Mouse (Mus musculus) adrenal gland, adult 2 months (tissue): ENCODE measurements around the gene Slc25a44. TPM values are rescaled to one million over a fixed set of nuclear protein-coding genes. Genes with fewer than 3 reads are reported as not detected.
"Not testable (repeated sequence)": the region's sequence is repeated elsewhere in the genome, so short reads cannot be mapped to it uniquely, and the experiment has no call there.

ENCODE experiments used
- DNase-seq: peaks from one replicate; pipeline ENCODE4 v3.0.0; 2021
- microRNA-seq, 2 experiments: library from miRNA; unstranded; fragments of <30 nt; microRNA quantifications; one replicate each; pipeline ENCODE4 v1.2.0; 2021
- polyA plus RNA-seq: library from polyadenylated mRNA; depleted of rRNA; stranded (reverse); fragments of >200 nt; gene quantifications from 2 replicates; pipeline ENCODE4 v1.2.3, GENCODE M21; 2012; rRNA removed
- total RNA-seq, 2 experiments: library from RNA; stranded (reverse); gene quantifications; 2 replicates each; pipeline ENCODE4 v1.2.3; 2021

The Slc25a44 gene
- total and polyA plus RNA-seq, 3 experiments = 40.7 to 59.4 (median 51.1) TPM

DNA sequence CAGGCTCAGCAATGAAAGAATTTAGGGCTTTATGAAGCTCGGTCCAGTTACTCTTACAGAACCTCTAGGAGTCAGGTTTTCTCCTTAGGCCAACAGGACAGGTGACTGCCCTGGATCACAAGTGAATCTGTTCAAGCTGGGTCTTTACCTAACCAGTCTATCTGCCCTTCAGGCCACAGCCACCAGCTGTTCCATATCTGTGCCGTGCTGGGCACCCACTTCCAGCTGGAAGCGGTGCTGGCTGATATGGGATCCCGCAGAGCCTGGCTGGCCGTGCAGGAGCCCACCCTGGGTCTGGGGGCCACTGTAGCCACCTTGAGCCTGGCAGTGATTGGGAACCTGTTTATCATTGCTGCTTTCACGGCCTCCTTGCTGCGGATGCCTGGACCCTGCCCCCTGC, 57.4 kb downstream of the Slc25a44 start:
- not testable (repeated sequence) for DNase-seq

DNA sequence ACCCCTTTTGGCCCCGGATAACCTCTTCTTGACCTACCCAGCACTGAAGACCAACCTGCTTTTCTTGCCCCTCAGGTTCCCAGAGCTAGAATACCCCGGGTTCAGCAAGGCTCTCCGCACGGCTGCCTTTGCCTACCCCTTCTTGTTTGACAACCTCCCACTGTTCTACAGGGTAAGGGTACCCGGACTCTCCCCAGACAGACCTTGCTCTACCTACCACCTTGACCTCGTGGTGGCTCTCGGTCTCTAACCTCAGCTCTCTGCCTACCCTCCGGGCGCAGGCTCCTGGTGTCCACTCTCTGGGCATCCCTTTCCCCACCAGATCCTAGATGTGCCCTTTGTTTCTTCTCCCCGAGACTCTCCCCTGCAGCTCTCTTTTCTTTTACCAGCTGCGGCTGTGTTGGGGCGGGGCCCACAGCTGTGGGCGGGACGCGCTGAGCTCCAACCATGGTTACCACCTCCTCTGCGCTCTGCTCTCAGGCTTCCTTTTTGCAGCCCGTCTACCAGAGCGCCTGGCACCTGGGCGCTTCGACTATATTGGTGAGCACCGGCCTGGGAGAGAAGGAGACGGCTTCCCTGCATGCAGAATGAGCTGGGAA, 58.0 kb downstream of the Slc25a44 start:
- peak; percentile 53 for DNase-seq

DNA sequence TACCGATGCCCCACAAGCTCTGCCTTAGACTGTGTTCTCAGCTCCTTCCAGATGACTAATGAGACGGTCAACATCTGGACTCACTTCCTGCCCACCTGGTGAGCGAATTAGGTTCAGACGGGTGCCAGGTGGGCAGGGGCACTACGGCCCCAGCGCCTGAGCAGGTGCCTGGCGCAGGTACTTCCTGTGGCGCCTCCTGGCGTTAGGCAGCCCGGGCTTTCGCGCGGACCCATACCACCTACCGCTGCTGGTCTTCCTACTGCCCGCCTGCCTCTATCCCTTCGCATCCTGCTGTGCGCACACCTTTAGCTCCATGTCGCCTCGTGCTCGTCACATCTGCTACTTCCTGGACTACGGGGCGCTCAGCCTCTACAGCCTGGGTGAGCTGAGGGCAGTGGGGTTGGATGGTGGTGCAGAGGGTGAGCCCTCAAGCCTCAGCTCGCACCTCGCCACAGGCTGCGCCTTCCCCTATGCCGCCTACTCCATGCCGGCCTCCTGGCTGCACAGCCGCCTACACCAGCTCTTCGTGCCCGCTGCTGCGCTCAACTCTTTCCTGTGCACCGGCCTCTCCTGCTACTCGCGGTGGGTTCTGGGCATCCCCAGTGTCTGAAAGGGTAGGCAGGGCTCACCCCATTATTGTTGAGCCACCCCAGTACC, 59.1 kb downstream of the Slc25a44 start:
- no peak for DNase-seq

DNA sequence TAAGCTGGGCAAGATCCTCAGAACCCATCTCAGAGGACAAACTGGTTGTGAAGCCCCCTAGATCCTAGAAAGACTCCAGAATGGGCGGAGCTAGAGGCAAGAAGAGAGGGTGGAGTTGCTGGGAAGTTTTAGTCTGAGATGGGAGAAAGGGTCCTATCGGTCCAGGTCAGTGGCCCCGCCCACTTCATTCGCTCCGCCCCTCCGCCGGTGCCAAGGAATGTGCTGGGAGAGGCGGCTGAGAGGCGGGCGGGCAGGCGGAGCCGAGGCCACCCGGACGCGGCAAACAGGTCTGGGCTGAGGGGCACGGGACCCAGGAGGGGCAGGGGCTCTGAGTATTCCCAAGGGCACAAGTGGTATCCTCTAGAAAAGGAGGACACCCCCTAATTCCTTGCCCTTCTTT, 60.6 kb downstream of the Slc25a44 start, which contains the start of gene Paqr6:
Gene Paqr6 (plus strand): TSS at position 248 of the 400 bp plus-strand sequence.
- peak; percentile 66 for DNase-seq

DNA sequence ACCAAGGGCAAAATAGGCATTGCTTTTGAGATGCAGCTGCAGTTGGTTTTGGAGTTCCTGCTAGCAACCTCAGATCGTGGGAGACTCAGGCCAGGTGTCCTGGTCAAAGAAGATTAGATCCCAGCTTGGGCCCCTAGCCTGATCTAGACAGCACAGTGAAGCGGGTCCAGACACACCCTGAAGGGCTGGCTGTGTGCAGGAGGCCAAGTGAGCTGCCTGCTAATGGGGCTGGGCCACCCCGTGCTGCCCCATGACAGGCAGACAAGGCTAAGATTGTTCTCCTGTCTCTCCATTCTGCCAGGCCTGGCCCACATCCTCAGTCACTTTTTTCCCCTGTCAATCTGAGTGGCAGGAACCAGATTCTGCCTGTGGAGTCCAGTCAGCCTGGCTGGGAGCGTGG, 61.2 kb downstream of the Slc25a44 start:
- no peak for DNase-seq

DNA sequence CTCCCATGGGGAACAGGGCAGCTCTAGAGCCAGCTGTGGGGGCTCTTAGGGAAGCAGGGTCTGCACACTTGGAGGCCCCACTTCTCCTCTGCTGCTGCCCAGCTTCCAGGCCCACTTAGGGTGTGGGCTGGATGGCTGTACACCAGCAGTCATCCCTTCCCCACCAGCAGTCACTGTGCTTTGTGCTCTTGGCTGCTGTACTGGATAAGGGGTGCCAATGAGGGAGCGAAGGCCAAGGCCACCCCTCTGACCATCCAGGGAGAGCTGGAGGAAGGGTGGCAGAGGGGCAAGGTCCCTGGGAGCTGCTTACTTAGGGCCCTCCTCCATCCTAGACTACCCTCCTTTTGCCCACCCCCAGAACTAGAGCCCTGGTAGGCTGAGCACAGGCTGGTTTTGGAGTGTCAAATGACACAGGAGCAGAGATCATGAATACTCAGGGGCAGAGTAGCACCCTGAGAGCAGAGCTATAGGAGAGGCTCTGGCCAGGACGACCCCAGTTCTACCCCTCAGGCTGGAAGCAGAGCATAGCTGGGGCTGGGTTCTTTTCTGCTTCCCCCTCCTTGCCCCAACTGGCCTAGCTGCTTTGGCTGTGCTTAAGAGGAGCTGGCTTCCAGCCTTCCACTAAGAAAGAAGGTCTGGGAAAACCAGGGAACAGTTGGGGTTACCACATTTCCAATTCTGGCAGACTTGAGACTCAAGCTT, 63.2 kb downstream of the Slc25a44 start:
- DNase-seq = no peak

DNA sequence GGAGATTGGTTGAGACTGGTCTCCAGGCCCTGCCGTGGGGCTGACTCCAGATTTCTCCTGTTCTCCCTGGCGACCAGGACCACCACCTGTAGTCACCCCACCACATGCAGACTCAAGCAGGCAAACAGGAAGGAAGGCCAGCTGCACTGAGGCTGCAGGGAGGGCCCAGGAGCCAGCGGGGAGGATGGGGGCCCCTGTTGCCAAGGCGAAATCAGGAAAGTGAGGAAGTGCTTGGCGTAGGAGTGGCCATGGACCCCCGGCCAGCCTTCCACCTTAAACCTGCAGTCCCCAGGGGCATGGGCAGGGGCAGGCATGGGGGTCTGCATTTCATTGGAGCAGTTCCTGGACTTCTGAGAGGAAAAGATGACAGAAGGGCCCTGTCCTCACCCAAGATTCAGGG, 63.8 kb downstream of the Slc25a44 start:
- DNase-seq = no peak

Small RNA genes within 50 kb of the gene (microRNA-seq; reads per million reads assigned to microRNA genes)
- gene Mir7011 = 0 to 0.41 reads per million in 2 experiments

Other genes starting within 250 kb of the Slc25a44 start
- 10 to 100 TPM in 1 of 2 experiments, 1 to 10 TPM in 1; 8.5 to 18.3 TPM for gene Rhbg, start 170.4 kb downstream of the Slc25a44 start, total RNA-seq
- 0.76 and 1.8 TPM in 2 replicates for gene Rhbg, start 170.4 kb downstream of the Slc25a44 start, polyA plus RNA-seq
- 1 to 10 TPM; 1.7 to 1.9 TPM for gene Gm38392, start 137.9 kb downstream of the Slc25a44 start, total RNA-seq
- 0.26 TPM in 1 of 2 replicates, not detected in the other for gene Gm38392, start 137.9 kb downstream of the Slc25a44 start, polyA plus RNA-seq
- gene Tsacc, start 128.1 kb downstream of the Slc25a44 start, total RNA-seq = 10 to 100 TPM in 1 of 2 experiments, 1 to 10 TPM in 1; 5.7 to 10.6 TPM
- 1.9 and 2.3 TPM in 2 replicates for gene Tsacc, start 128.1 kb downstream of the Slc25a44 start, polyA plus RNA-seq
- gene Cct3, start 128.0 kb downstream of the Slc25a44 start, total RNA-seq = 100 to 1,000 TPM; 218 to 316 TPM
- gene Cct3, start 128.0 kb downstream of the Slc25a44 start, polyA plus RNA-seq = 48.9 and 64.9 TPM in 2 replicates
- 100 to 1,000 TPM; 229 to 231 TPM for gene Glmp, start 100.1 kb downstream of the Slc25a44 start, total RNA-seq
- 145 and 186 TPM in 2 replicates for gene Glmp, start 100.1 kb downstream of the Slc25a44 start, polyA plus RNA-seq
- gene Tmem79, start 89.0 kb downstream of the Slc25a44 start, total RNA-seq = 10 to 100 TPM; 13.9 to 14.1 TPM
- 20.1 and 22.3 TPM in 2 replicates for gene Tmem79, start 89.0 kb downstream of the Slc25a44 start, polyA plus RNA-seq
- gene Smg5, start 88.9 kb downstream of the Slc25a44 start, total RNA-seq = 10 to 100 TPM; 42.9 to 47.5 TPM
- 56.3 and 60.2 TPM in 2 replicates for gene Smg5, start 88.9 kb downstream of the Slc25a44 start, polyA plus RNA-seq
- gene Paqr6, start 60.6 kb downstream of the Slc25a44 start, total RNA-seq = 1 to 10 TPM; 1.1 to 4.7 TPM
- 13.5 and 20.0 TPM in 2 replicates for gene Paqr6, start 60.6 kb downstream of the Slc25a44 start, polyA plus RNA-seq
- gene Bglap3, start 52.4 kb downstream of the Slc25a44 start, total RNA-seq = 1 to 10 TPM in 1 of 2 experiments, under 1 TPM in 1; 0.63 to 1.2 TPM
- gene Bglap3, start 52.4 kb downstream of the Slc25a44 start, polyA plus RNA-seq = not detected in 2 replicates
- 1 to 10 TPM in 1 of 2 experiments, not detected in 1; 2.2 TPM for gene Bglap2, start 46.4 kb downstream of the Slc25a44 start, total RNA-seq
- 0.28 TPM in 1 of 2 replicates, not detected in the other for gene Bglap2, start 46.4 kb downstream of the Slc25a44 start, polyA plus RNA-seq
- gene Bglap, start 40.7 kb downstream of the Slc25a44 start, total RNA-seq = 1 to 10 TPM in 1 of 2 experiments, under 1 TPM in 1; 0.86 to 3.4 TPM
- gene Bglap, start 40.7 kb downstream of the Slc25a44 start, polyA plus RNA-seq = 1.1 TPM in 1 of 2 replicates, not detected in the other
- gene Pmf1, start 14.8 kb downstream of the Slc25a44 start, total RNA-seq = 10 to 100 TPM; 31.1 to 43.0 TPM
- gene Pmf1, start 14.8 kb downstream of the Slc25a44 start, polyA plus RNA-seq = 75.8 and 77.4 TPM in 2 replicates
- gene Sema4a, start 36.0 kb upstream of the Slc25a44 start, total RNA-seq = 10 to 100 TPM in 1 of 2 experiments, 1 to 10 TPM in 1; 8.8 to 14.3 TPM
- 31.8 and 42.4 TPM in 2 replicates for gene Sema4a, start 36.0 kb upstream of the Slc25a44 start, polyA plus RNA-seq
- gene Lmna, start 84.8 kb upstream of the Slc25a44 start, total RNA-seq = 100 to 1,000 TPM in 1 of 2 experiments, 10 to 100 TPM in 1; 78.2 to 158 TPM
- gene Lmna, start 84.8 kb upstream of the Slc25a44 start, polyA plus RNA-seq = 170 and 236 TPM in 2 replicates
- 1 to 10 TPM; 2.3 to 3.2 TPM for gene Mex3a, start 107.3 kb upstream of the Slc25a44 start, total RNA-seq
- gene Mex3a, start 107.3 kb upstream of the Slc25a44 start, polyA plus RNA-seq = 1.7 and 2.1 TPM in 2 replicates
- gene Rab25, start 123.2 kb upstream of the Slc25a44 start, total RNA-seq = not detected
- gene Rab25, start 123.2 kb upstream of the Slc25a44 start, polyA plus RNA-seq = 0.09 and 0.10 TPM in 2 replicates
- gene Lamtor2, start 127.9 kb upstream of the Slc25a44 start, total RNA-seq = 100 to 1,000 TPM; 153 to 154 TPM
- gene Lamtor2, start 127.9 kb upstream of the Slc25a44 start, polyA plus RNA-seq = 107 and 117 TPM in 2 replicates
- 100 to 1,000 TPM in 1 of 2 experiments, 10 to 100 TPM in 1; 61.1 to 100 TPM for gene Ubqln4, start 128.6 kb upstream of the Slc25a44 start, total RNA-seq
- gene Ubqln4, start 128.6 kb upstream of the Slc25a44 start, polyA plus RNA-seq = 77.9 and 96.2 TPM in 2 replicates
- 100 to 1,000 TPM; 178 to 218 TPM for gene Ssr2, start 150.7 kb upstream of the Slc25a44 start, total RNA-seq
- gene Ssr2, start 150.7 kb upstream of the Slc25a44 start, polyA plus RNA-seq = 110 and 151 TPM in 2 replicates
- 10 to 100 TPM; 26.3 to 33.3 TPM for gene Arhgef2, start 180.8 kb upstream of the Slc25a44 start, total RNA-seq
- gene Arhgef2, start 180.8 kb upstream of the Slc25a44 start, polyA plus RNA-seq = 35.9 and 37.5 TPM in 2 replicates
- not detected for gene Rxfp4, start 228.0 kb upstream of the Slc25a44 start, total RNA-seq
- not detected in 2 replicates for gene Rxfp4, start 228.0 kb upstream of the Slc25a44 start, polyA plus RNA-seq